Mouse (Mus musculus): Measurements from ENCODE around the gene Ppp1r14c.
A peak's percentile ranks its signal among the peaks of the same experiment; 100 is the strongest.

Ppp1r14c gene

DNA sequence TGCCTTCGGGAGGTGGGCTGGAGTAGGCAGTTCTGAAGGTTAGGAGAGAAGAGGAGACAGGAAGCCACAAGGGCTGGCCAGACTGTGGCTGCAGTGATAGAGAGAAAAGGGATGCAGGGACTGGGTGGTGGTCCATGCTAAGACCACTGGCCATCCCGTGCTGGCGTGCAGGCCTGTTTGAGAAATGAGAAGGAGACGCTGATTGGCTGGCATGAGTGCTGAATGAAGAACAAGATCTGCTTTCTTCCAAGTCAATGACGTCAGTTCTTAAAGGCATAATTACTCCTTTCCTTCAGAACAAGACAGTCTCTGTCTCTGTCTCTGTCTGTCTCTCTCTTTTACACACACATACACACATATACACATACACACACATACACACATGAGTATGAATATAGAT, 36.4 kb downstream of the Ppp1r14c start:
- DNase-seq (ENCODE audit: low spot score), result no peak

DNA sequence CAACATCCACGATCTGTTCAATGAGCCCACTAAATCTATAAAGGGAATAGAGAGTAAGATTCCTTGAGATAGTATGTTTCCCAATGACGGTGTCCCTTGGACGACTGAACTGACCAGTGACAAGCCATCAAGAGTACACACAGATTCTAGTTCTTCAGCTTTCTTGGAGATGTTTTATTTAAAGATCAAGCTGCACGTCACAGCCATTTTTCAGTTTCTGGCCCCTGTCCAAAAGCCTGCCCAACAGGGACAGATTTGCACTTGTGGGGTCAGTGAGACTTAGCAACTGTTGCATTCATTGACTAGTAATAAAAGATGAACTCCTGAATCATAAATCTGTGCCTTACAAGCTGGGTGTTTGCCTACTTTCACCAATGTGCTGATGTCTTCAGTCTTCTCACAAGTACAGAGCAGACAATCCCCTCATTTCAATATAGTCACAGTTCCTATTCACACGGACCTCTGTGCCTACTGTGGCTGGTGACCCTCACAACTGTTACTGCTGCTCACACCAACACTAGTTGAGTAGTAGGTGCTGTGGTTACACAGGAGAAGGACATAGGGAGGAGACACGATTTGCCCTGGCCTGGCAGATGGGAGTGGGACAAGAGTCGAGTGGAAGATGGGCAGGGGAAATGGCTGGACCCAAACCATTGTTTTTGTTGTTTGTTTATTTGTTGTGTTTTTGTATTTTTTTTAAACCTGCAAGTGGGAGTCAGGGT, 37.7 kb downstream of the Ppp1r14c start:
- no peak for DNase-seq (ENCODE audit: low spot score)

GRCm38 (mm10) chr10:3404362-3404761, 38.5 kb downstream of the Ppp1r14c start:
- no peak for DNase-seq (ENCODE audit: low spot score)

GRCm38 (mm10) chr10:3406280-3406679, 40.4 kb downstream of the Ppp1r14c start:
- no peak for DNase-seq (ENCODE audit: low spot score)

GRCm38 (mm10) chr10:3408036-3408661, 42.3 kb downstream of the Ppp1r14c start:
- DNase-seq (ENCODE audit: low spot score), result peak; percentile 65

DNA sequence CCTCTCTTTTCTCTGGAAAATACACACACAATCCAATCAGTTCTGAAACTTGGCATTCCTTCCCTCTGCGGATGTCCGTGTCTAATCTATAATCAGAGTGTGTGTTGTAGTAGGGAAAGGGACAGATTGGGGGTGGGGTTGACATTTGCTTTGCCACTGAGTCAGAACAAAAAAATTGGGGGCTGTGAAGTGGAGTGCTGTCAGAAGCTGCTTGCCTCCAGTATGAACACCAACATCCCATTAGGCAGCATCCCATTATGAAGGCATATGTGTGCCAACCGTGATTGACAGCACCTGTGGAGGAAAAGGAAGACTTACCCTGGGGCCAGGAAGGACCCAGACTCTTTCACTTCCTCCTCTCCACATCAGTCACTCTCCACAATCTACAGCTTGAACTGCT, 42.8 kb downstream of the Ppp1r14c start:
- no peak for DNase-seq (ENCODE audit: low spot score)

GRCm38 (mm10) chr10:3411222-3411621, 45.4 kb downstream of the Ppp1r14c start:
- no peak for DNase-seq (ENCODE audit: low spot score)

GRCm38 (mm10) chr10:3411639-3412038, 45.8 kb downstream of the Ppp1r14c start:
- no peak for DNase-seq (ENCODE audit: low spot score)

- peak; percentile 28 for DNase-seq (ENCODE audit: low spot score)
These were observed 49.0 kb downstream of the Ppp1r14c start for GRCm38 (mm10) chr10:3414813-3415212.

GRCm38 (mm10) chr10:3416565-3416964, 50.7 kb downstream of the Ppp1r14c start:
- DNase-seq (ENCODE audit: low spot score), result no peak

DNA sequence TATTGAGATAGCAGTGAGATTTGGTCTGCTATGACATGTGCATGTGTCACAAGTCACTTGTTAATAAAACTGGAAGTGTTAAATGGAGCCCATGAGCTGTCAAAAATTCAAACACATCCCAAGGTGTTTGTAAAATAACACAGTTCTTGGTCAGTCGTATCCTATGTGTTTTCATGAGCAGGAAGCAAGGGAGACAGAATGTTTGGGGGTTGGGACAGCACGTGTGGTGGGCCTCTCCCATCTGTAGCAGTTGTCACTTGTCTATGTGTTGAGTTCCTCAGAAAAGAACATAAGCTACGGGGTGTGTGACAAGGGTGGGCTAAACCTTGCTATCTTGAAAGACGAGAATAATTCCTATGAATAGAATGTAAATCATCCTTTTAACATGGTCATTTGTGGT, 51.6 kb downstream of the Ppp1r14c start:
- DNase-seq (ENCODE audit: low spot score), result no peak

- DNase-seq (ENCODE audit: low spot score), result no peak
These were observed 58.2 kb downstream of the Ppp1r14c start for GRCm38 (mm10) chr10:3424016-3424415.

DNA sequence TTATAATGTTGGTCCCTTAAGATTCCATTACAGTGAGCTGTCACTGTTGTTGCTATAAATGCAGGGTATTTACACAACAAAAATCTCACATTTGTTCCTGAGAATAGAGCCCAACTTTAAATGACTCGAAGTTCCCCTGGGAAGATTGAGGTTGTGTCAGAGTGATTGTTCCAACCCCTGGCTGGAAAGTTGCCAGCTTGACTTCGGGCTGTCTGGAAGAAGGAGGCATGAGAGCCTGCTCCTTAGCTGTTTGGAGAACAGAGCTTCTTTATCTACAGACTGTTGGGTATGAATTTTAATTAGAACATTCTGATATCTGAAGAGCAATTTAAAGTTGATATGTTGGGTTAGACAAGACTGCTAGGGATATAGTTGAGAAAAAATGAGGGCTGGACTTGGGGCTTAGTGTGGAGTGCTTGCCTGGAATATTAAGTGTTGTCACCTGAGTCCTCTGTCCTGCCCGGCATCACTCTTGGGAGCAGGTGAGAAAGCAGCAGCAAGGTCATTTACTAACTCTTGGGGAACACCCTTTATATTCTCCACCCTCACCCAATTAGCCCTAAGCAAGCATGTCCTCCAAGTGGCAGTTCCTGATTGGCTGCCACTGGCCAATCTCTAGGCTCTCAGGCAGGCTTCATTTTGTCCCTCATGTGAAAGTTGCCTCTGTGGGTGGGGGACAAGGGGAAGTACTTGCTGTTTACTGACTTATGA, 62.0 kb downstream of the Ppp1r14c start:
- no peak for DNase-seq (ENCODE audit: low spot score)

- no peak for DNase-seq (ENCODE audit: low spot score)
These were observed 69.1 kb downstream of the Ppp1r14c start for GRCm38 (mm10) chr10:3434848-3435474.

- DNase-seq (ENCODE audit: low spot score), result no peak
These were observed 75.0 kb downstream of the Ppp1r14c start for GRCm38 (mm10) chr10:3440722-3441471.

DNA sequence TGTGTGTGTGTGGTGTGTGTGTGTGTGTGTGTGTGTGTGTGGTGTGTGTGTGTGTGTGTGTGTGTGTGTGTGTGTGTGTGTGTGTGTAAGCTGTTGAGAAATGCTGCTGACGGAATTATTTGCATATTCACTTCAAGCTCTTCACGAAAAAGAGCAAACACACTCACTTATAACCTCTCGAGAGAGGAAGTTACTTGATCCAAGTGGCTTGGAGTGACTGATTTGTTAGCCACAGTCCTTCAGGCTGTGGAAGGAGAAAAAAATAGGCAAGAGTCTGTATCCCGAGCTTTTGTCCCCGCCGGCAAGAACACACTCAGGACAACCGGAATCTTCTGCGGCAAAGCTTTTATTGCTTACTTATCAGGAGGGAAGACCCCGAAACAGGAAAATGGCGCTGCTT, 80.9 kb downstream of the Ppp1r14c start:
- DNase-seq (ENCODE audit: low spot score), result peak; percentile 76

GRCm38 (mm10) chr10:3448699-3449098, 82.8 kb downstream of the Ppp1r14c start:
- DNase-seq (ENCODE audit: low spot score), result peak; percentile 17

DNA sequence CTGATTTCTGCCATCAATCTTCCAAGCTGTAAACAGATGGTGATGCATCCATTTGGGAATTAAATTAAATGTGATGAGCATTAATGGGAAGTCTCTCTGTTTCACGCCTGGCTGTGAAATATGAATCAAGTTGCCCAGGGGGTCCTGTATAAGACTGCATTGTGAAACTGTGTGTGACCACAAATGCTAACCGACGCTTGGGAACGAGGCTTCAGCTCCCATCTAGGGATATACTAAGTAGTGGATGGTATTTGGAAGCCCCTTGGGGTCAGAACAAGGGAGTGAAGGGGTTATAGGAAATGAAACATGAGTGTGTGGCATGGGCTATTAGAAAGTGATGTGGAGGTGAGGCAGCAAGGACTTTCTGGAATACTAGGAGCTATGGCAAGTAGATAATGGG, 86.1 kb downstream of the Ppp1r14c start:
- no peak for DNase-seq (ENCODE audit: low spot score)

DNA sequence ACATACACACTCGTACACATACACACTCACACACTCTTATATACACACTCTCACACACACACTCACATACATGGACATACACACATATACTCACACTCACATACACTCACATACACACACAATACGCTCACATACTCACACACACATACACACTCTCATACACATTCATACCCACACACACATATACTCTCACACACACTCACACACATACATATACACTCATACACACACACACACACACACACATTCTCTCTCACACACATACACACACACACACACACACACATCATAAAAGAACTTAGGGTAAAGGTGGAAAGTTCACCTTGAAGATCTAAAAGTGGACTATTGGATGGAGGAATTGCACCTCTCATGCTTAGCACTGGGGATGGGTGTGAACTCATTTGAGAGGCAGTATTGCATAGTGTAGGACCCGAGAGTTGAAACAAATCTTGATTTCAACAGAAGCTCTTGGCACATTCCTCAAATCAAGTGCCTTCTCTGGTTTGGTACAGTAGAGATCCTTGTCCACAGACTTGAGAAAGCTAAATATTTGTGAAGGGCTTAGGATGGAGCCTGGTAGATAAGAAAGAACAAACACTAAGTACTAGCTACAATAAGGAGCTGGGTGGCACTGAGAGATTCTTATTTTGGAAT, 87.1 kb downstream of the Ppp1r14c start:
- peak; percentile 89 for DNase-seq (ENCODE audit: low spot score)

DNA sequence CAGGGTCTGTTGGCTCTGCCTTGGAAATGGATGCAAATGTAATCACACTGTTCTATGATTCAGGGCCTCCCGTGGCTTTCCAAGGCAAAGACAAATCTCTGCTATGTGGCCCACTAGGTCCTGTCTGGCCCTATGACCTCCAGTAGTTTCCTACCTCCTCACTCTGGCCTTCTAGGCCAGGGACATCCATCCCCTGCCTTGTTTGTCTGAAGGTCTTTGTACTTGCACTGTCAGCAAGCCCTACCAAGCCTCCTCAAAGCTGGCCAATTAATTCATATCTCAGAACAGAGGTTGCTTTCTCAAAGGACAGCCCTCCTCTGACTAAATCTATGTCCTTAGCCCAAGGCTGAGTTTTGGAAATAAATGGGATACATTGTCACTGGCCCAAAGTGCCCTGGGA, 92.8 kb downstream of the Ppp1r14c start:
- no peak for DNase-seq (ENCODE audit: low spot score)

- DNase-seq (ENCODE audit: low spot score), result no peak
These were observed 95.0 kb downstream of the Ppp1r14c start for GRCm38 (mm10) chr10:3460841-3461240.

Measured in lung, postnatal 25 days (tissue).